Mouse (Mus musculus) neutrophil, adult 59 days (primary cell): ENCODE data around the gene Hbb-y. TPM values are rescaled to one million over a fixed set of nuclear protein-coding genes. Genes with fewer than 3 reads are reported as not detected.

Experiments
- total RNA-seq, 2 experiments: library from RNA; stranded (reverse); gene quantifications; 1 replicate in 1 of 2; 2 replicates in 1 of 2; pipeline ENCODE4 v1.2.4; 2023

Gene Hbb-y
- not detected for total RNA-seq

DNA sequence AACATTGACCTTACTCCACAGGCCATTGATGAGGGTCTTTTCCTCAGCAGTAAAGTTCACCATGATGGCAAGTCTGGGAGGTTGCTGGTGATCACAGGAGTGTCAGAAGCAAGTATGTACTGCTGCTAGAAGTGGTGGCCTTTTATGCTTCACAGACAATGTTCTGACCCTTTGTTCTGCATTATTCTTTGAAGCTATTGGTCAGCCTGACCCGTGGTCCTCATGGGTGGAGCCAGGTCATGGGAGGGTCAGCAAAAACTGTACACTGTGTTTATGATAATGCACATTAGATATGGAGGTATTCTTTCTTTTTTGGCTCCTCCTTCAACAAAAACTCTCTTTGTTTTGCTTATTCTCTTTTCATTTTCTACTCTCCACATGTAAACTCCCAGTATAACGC is at the start of gene Hbb-y:
Gene Hbb-y (minus strand): TSS at position 127 of the 400 bp plus-strand sequence.

GRCm38 (mm10) chr7:103894385-103894784 is 41.4 kb upstream of the Hbb-y start, which contains the start of gene Olfr64:
Gene Olfr64, minus strand, starts transcription at chr7:103894485.

DNA sequence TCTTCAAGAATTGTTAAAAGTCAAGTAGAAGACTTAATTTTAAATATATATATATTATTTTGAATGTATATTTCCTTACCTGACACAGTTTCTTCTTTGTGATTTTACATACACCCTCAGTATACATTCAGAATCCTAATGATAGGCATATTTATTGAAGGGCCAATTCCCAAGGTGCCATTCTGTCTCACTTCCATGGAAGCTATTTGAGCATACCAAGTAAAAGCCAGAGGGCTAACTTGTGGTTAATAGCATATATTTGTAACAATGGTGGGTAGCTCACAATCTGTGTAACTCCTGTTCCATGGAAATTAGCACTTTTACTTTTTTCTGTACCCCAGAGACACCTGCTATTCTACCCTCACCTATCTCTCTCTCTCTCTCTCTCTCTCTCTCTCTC is 33.1 kb upstream of the Hbb-y start, which contains the start of gene Olfr66:
Gene Olfr66 (minus strand): TSS at position 101 of the 400 bp plus-strand sequence.

DNA sequence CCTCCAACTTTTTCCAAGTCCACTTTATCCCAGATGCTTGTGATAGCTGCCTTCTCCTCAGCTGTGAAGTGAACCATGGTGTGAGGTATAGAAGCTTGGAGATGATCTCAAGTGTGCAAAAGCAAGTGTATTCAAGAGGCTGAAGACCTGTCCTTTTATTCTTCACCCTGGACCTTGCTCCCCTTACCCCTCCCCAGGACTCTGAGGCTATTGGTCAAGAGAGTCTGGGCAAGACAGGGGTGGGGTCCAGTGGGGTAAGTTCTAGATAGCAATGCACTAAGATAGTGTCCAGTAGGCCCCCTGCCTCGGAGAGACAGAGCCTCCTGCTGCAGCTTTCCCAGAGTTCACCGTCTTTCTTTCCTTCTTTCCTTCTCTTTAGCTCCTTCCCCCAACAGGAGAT is 10.0 kb downstream of the Hbb-y start, which contains the start of gene Hbb-bh1:
Gene Hbb-bh1 (minus strand): TSS at position 131 of the 400 bp plus-strand sequence.

DNA sequence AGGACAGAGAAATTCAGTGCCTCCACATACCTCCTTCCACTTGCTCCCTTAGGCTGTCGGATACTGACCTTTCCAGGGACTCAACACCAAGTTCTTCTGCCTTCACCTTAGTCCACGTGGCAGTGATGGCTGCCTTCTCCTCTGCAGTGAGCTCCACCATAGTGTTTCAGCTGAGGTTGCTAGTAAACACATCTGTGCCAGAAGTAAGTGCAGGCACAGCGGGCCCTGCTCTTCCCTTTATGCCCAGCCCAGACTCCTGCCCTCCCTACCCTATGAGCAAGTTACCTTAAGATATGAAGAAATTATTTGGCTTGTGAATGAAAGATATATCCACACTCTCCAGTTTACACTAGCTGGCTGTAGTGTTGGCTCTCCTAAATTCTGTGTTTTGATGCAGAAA is 12.7 kb downstream of the Hbb-y start, which contains the start of gene Hbb-bh2:
Gene Hbb-bh2 (minus strand): TSS at position 253 of the 400 bp plus-strand sequence.

GRCm38 (mm10) chr7:103827808-103828207 is 25.2 kb downstream of the Hbb-y start, which contains the start of gene Hbb-bs:
Gene Hbb-bs, minus strand, starts transcription at chr7:103828096.

DNA sequence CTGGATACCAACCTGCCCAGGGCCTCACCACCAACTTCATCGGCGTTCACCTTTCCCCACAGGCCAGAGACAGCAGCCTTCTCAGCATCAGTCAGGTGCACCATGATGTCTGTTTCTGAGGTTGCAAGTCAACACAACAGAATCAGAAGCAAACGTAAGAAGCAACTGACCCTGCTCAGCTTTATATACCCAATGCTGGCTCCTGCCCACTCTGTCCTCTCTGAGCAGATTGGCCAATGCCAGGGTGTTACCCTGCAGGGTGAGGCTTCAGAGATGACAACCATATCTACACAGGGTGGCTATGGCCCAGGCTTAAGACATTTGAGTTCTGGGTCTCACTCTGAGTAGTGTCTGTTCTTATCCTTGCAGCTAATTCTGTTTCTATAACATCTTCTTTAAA is 39.2 kb downstream of the Hbb-y start, which contains the start of gene Hbb-bt:
Gene Hbb-bt (minus strand): TSS at position 231 of the 400 bp plus-strand sequence.

Other genes starting within 250 kb of the Hbb-y start
- gene Olfr620, start 240.7 kb downstream of the Hbb-y start, total RNA-seq, result not detected
- not detected for gene Olfr622, start 210.5 kb downstream of the Hbb-y start, total RNA-seq
- not detected for gene Olfr623, start 189.5 kb downstream of the Hbb-y start, total RNA-seq
- gene Olfr624, start 182.0 kb downstream of the Hbb-y start, total RNA-seq, result under 1 TPM in 1 of 2 experiments, not detected in 1; 0.07 TPM
- gene Olfr625-ps1, start 170.5 kb downstream of the Hbb-y start, total RNA-seq, result not detected
- gene Olfr243, start 138.5 kb downstream of the Hbb-y start, total RNA-seq, result not detected
- not detected for gene Olfr628, start 122.8 kb downstream of the Hbb-y start, total RNA-seq
- gene Olfr629, start 108.3 kb downstream of the Hbb-y start, total RNA-seq, result not detected
- not detected for gene Olfr630, start 95.9 kb downstream of the Hbb-y start, total RNA-seq
- not detected for gene Olfr69, start 81.6 kb downstream of the Hbb-y start, total RNA-seq
- gene Olfr68, start 73.5 kb downstream of the Hbb-y start, total RNA-seq, result not detected
- not detected for gene Olfr67, start 61.4 kb downstream of the Hbb-y start, total RNA-seq
- 100 to 1,000 TPM; 136 to 209 TPM for gene Hbb-bt, start 39.2 kb downstream of the Hbb-y start, total RNA-seq
- 1,000 to 10,000 TPM in 1 of 2 experiments, 100 to 1,000 TPM in 1; 881 to 1,070 TPM for gene Hbb-bs, start 25.1 kb downstream of the Hbb-y start, total RNA-seq
- gene Hbb-bh2, start 12.7 kb downstream of the Hbb-y start, total RNA-seq, result not detected
- not detected for gene Hbb-bh1, start 10.1 kb downstream of the Hbb-y start, total RNA-seq
- not detected for gene Olfr66, start 33.0 kb upstream of the Hbb-y start, total RNA-seq
- gene Olfr64, start 41.3 kb upstream of the Hbb-y start, total RNA-seq, result not detected
- gene Olfr65, start 50.3 kb upstream of the Hbb-y start, total RNA-seq, result not detected
- gene Olfr631, start 75.6 kb upstream of the Hbb-y start, total RNA-seq, result not detected
- not detected for gene Olfr632, start 81.1 kb upstream of the Hbb-y start, total RNA-seq
- not detected for gene Olfr633, start 91.2 kb upstream of the Hbb-y start, total RNA-seq
- gene Olfr635, start 117.9 kb upstream of the Hbb-y start, total RNA-seq, result not detected
- not detected for gene Olfr638, start 145.5 kb upstream of the Hbb-y start, total RNA-seq
- under 1 TPM in 1 of 2 experiments, not detected in 1; 0.13 TPM for gene Olfr639, start 164.1 kb upstream of the Hbb-y start, total RNA-seq
- gene Olfr640, start 172.4 kb upstream of the Hbb-y start, total RNA-seq, result not detected
- not detected for gene Olfr641, start 182.2 kb upstream of the Hbb-y start, total RNA-seq
- not detected for gene Olfr642, start 199.4 kb upstream of the Hbb-y start, total RNA-seq
- not detected for gene 4930516K23Rik, start 208.2 kb upstream of the Hbb-y start, total RNA-seq
- gene Olfr644, start 218.7 kb upstream of the Hbb-y start, total RNA-seq, result not detected
- gene Olfr645, start 232.2 kb upstream of the Hbb-y start, total RNA-seq, result not detected